Mouse (Mus musculus): ENCODE results near the gene Trim7. TPM values are rescaled to one million over a fixed set of nuclear protein-coding genes. Genes with fewer than 3 reads are reported as not detected.

Trim7 gene
- polyA plus RNA-seq, 1 experiment from 2014 or later: 0.38 TPM

DNA sequence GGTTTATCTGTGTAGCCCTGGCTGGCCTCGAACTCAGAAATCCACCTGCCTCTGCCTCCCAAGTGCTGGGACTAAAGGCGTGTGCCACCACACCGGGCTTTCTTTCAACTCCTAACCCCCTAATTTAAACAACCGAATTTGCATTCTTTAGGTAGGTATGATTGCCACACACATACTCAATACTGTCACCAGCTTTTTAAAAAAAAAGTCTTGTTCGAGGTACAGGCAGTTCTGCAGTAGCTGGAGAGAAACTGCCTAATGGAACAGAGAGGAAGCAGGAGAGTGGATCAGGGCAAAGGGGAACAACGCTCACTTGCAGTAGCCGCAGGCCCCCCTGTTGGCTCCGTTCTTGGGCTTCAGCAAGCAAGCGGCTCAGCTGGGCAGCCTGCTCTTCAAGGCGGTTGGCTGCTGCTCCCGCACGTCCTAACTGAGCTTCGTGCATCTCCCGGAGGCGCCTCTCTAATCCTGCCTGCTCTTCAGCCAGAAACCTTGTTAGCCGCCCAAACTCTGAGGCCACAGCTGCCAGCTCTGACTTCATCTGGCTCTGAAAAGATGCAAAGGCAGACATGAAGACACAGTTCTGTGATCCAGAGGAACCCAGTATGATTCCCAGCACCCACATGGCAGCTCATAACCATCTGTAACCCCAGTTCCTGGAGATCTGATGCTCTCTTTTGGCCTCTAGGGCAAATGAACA is 17.1 kb upstream of the Trim7 start:
- Histone ChIP-seq H3K4me3 (ENCODE audit: low read depth, low read length) (no peak overlapping the region), H3K4me2 (replicated peaks; ENCODE audit: low read depth) (no peak overlapping the region), H3K27me3 (replicated peaks; ENCODE audit: control insufficient read depth, insufficient read depth, low read length) (no peaks in the 10 kb centered on the region), H3K27ac (ENCODE audit: low read depth, low read length) (no peak overlapping the region), H3K9me3 (ENCODE audit: control insufficient read depth) (no peaks in the 10 kb centered on the region), H3K9ac (ENCODE audit: low read depth, low read length) (no peak overlapping the region), H3K36me3 (ENCODE audit: control insufficient read depth, insufficient read depth) (peaks cover 86% of the 10 kb centered on the region), H3K4me1 (replicated peaks; ENCODE audit: control insufficient read depth, insufficient read depth, low read length) (no peaks in the 10 kb centered on the region)
- no peak for ATAC-seq
- TF ChIP-seq CTCF (IDR thresholded peaks at IDR 0.05; ENCODE audit: low read depth): no peak
- 69% methylated on average over 16 of the region's 16 CpGs for WGBS

DNA sequence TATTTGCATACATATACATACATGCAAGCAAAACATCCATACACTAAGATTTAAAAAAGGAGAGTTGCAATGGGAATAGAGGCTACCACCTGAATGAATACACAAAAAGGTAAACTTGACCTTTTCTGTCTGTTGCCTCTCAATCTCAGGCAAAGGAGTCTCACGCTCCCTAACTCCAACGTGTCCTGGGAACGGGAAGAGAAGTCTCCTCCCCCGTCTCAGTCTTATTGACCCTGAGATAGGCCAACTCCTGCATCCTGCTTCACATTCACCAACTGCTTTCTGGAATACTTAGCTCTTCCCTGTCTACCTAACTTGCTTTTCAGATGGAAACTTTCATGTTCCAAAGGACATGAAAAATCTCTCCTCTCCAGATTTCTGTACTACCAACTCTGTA is 16.5 kb upstream of the Trim7 start:
- no peak for ATAC-seq
- TF ChIP-seq CTCF (IDR thresholded peaks at IDR 0.05; ENCODE audit: low read depth): no peak
- no peak overlapping the region for H3K4me3 ChIP-seq (ENCODE audit: low read depth, low read length)
- peaks cover 80% of the 10 kb centered on the region for H3K36me3 ChIP-seq (ENCODE audit: control insufficient read depth, insufficient read depth)
- no peaks in the 10 kb centered on the region for H3K9me3 ChIP-seq (ENCODE audit: control insufficient read depth)
- no peak overlapping the region for H3K9ac ChIP-seq (ENCODE audit: low read depth, low read length)
- H3K4me2 ChIP-seq (replicated peaks; ENCODE audit: low read depth): no peak overlapping the region
- H3K27me3 ChIP-seq (replicated peaks; ENCODE audit: control insufficient read depth, insufficient read depth, low read length): no peaks in the 10 kb centered on the region
- WGBS: 37% methylated on average over 4 of the region's 4 CpGs
- H3K4me1 ChIP-seq (replicated peaks; ENCODE audit: control insufficient read depth, insufficient read depth, low read length): 0 out of 2 replicates have a peak, but pooled peaks cover 4% of the 10 kb centered on the region
- H3K27ac ChIP-seq (ENCODE audit: low read depth, low read length): no peak overlapping the region

DNA sequence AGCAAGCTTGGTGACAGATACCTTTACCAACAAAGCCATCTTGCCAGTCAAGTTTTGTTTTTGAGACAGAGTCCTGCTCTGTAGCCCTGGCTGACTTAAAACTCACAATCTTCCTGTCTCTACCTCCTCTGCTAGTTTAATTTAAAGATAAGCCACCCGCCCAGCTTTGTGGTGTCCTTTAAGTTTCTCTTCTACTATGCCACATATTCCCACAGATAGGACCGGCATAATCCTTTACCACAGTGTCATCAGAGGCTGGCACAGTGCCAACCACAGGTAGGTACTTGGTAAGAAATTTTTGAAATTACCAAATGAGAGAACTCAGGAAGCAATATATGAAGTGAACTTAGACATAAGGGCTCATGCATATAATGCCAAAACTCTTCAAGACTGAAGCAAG is 15.8 kb upstream of the Trim7 start:
- no peak for TF ChIP-seq CTCF (IDR thresholded peaks at IDR 0.05; ENCODE audit: low read depth)
- no peak for ATAC-seq
- no peaks in the 10 kb centered on the region for H3K9me3 ChIP-seq (ENCODE audit: control insufficient read depth)
- H3K9ac ChIP-seq (ENCODE audit: low read depth, low read length): no peak overlapping the region
- H3K4me3 ChIP-seq (ENCODE audit: low read depth, low read length): no peak overlapping the region
- H3K36me3 ChIP-seq (ENCODE audit: control insufficient read depth, insufficient read depth): peaks cover 74% of the 10 kb centered on the region
- 43% methylated on average over 2 of the region's 2 CpGs for WGBS
- H3K4me1 ChIP-seq (replicated peaks; ENCODE audit: control insufficient read depth, insufficient read depth, low read length): peaks cover 7% of the 10 kb centered on the region; the same call in 1 of the 2 replicates
- H3K27me3 ChIP-seq (replicated peaks; ENCODE audit: control insufficient read depth, insufficient read depth, low read length): no peaks in the 10 kb centered on the region
- no peak overlapping the region for H3K4me2 ChIP-seq (replicated peaks; ENCODE audit: low read depth)
- H3K27ac ChIP-seq (ENCODE audit: low read depth, low read length): no peak overlapping the region

DNA sequence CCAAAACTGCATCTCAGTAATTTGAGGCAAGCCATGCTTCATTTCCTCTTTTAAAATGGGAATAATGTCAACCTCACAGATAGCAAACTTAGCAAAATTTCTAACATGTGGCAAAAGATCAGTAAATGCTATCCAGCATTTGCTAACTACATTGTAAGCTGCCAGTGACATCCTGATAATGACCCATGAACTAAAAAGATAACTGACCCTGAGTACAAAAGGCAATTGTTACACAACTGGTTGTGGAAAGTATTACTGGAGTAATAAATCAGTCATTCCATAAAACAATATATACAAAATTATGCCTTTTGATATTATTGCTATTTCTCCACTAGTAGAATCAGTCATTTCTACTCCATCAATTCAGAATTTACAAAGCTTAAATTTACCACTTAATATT is 12.2 kb upstream of the Trim7 start:
- Histone ChIP-seq H3K4me2 (replicated peaks; ENCODE audit: low read depth) (no peak overlapping the region), H3K36me3 (ENCODE audit: control insufficient read depth, insufficient read depth) (peaks cover 38% of the 10 kb centered on the region), H3K9ac (ENCODE audit: low read depth, low read length) (no peak overlapping the region), H3K27me3 (replicated peaks; ENCODE audit: control insufficient read depth, insufficient read depth, low read length) (no peaks in the 10 kb centered on the region), H3K27ac (ENCODE audit: low read depth, low read length) (no peak overlapping the region), H3K4me3 (ENCODE audit: low read depth, low read length) (no peak overlapping the region), H3K4me1 (replicated peaks; ENCODE audit: control insufficient read depth, insufficient read depth, low read length) (peaks cover 13% of the 10 kb centered on the region; the same call in 1 of the 2 replicates), H3K9me3 (ENCODE audit: control insufficient read depth) (no peaks in the 10 kb centered on the region)
- no peak for ATAC-seq
- TF ChIP-seq CTCF (IDR thresholded peaks at IDR 0.05; ENCODE audit: low read depth): no peak

GRCm38 (mm10) chr11:48815851-48816250 is 10.1 kb upstream of the Trim7 start:
- Histone ChIP-seq H3K27me3 (replicated peaks; ENCODE audit: control insufficient read depth, insufficient read depth, low read length) (no peaks in the 10 kb centered on the region), H3K36me3 (ENCODE audit: control insufficient read depth, insufficient read depth) (peaks cover 18% of the 10 kb centered on the region), H3K9me3 (ENCODE audit: control insufficient read depth) (no peaks in the 10 kb centered on the region), H3K27ac (ENCODE audit: low read depth, low read length) (no peak overlapping the region), H3K4me1 (replicated peaks; ENCODE audit: control insufficient read depth, insufficient read depth, low read length) (peaks cover 13% of the 10 kb centered on the region; the same call in 1 of the 2 replicates), H3K4me3 (ENCODE audit: low read depth, low read length) (peak overlapping the region; percentile 72), H3K4me2 (replicated peaks; ENCODE audit: low read depth) (peak overlapping the region; percentile 87), H3K9ac (ENCODE audit: low read depth, low read length) (0 out of 2 replicates have a peak overlapping the region, but pooled peaks have one; percentile 87)
- 64% methylated on average over 16 of the region's 16 CpGs for WGBS
- TF ChIP-seq CTCF (IDR thresholded peaks at IDR 0.05; ENCODE audit: low read depth): no peak
- no peak for ATAC-seq

- no peak for TF ChIP-seq CTCF (IDR thresholded peaks at IDR 0.05; ENCODE audit: low read depth)
- no peaks in the 10 kb centered on the region for H3K27me3 ChIP-seq (replicated peaks; ENCODE audit: control insufficient read depth, insufficient read depth, low read length)
- peak overlapping the region; percentile 87 for H3K9ac ChIP-seq (ENCODE audit: low read depth, low read length)
- H3K4me3 ChIP-seq (ENCODE audit: low read depth, low read length): peak overlapping the region; percentile 72
- WGBS: 0% methylated on average over 18 of the region's 23 CpGs
- H3K36me3 ChIP-seq (ENCODE audit: control insufficient read depth, insufficient read depth): peaks cover 13% of the 10 kb centered on the region
- peaks cover 13% of the 10 kb centered on the region; the same call in 1 of the 2 replicates for H3K4me1 ChIP-seq (replicated peaks; ENCODE audit: control insufficient read depth, insufficient read depth, low read length)
- peak; percentile 7; the same call in 1 of the 2 replicates for ATAC-seq
- peak overlapping the region; percentile 96 for H3K27ac ChIP-seq (ENCODE audit: low read depth, low read length)
- H3K4me2 ChIP-seq (replicated peaks; ENCODE audit: low read depth): peak overlapping the region; percentile 87
- no peaks in the 10 kb centered on the region for H3K9me3 ChIP-seq (ENCODE audit: control insufficient read depth)
These were observed 9.6 kb upstream of the Trim7 start for GRCm38 (mm10) chr11:48816281-48816781.

Data from intestine, postnatal 0 days (tissue).